Mouse (Mus musculus) embryonic fibroblast, embryonic 13.5 days (primary cell): ENCODE results near the gene Rragc.

Source experiments
- CTCF ChIP-seq: IDR thresholded peaks from 2 replicates; pipeline ENCODE4 v1.5.1; 2011; ENCODE audit warnings: mild to moderate bottlenecking, control low read depth, low read length, moderate library complexity, borderline replicate concordance; ENCODE audit not compliant: insufficient read depth
- POLR2A ChIP-seq: IDR thresholded peaks from 2 replicates; pipeline ENCODE4 v1.6.1; 2011; ENCODE audit warnings: low read depth, mild to moderate bottlenecking, control low read depth, low read length, moderate library complexity

DNA sequence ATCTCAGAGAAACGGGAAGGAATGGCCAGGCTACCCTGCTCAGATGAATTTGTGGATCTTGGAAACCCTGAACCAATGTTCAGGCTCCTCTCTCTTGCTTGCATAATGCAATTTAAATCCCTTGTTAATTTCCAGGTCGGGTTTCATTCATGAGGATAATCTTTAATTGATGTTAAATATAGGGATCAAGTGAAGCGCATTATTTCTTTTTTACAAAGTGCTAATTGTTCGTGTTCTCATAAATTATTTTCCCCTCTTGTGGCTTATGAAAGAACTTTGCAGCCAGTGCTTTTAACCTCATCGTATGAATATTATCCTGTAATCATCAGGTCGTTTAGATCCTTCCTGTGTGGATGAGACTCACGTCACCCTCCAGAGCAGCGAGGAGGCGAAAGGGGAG, 45.5 kb downstream of the Rragc start:
- TF ChIP-seq CTCF (no peak), POLR2A (no peak)
